Mouse (Mus musculus) heart, postnatal 0 days (tissue): ENCODE results near the gene Sars2. TPM values are rescaled to one million over a fixed set of nuclear protein-coding genes. Genes with fewer than 3 reads are reported as not detected.

Experiments used
- ATAC-seq: fragments of 200-750 bp; cut with Nextera tagmentation; 2 replicates; pipeline ENCODE4 v1.8.0; 2017; ENCODE audit warnings: low read depth, moderate number of reproducible peaks, moderate library complexity; ENCODE audit not compliant: insufficient read depth
- DNase-seq: peaks from one replicate; pipeline ENCODE4 v3.0.0-alpha.2; 2016; ENCODE audit warnings: low spot score
- H3K27ac ChIP-seq: fragments of 300-500 bp; sonication (generic); 2 replicates; pipeline ENCODE4 v1.5.1; 2014; ENCODE audit warnings: low read depth, mild to moderate bottlenecking
- H3K27me3 ChIP-seq: fragments of 300-500 bp; sonication (generic); 2 replicates; pipeline ENCODE4 v1.6.1; 2014; ENCODE audit warnings: low read length, mixed read lengths; ENCODE audit not compliant: control insufficient read depth, insufficient read depth
- H3K36me3 ChIP-seq: fragments of 300-500 bp; sonication (generic); replicated peaks from 2 replicates; pipeline ENCODE4 v1.6.1; 2014; ENCODE audit warnings: low read length, mixed read lengths; ENCODE audit not compliant: control insufficient read depth, insufficient read depth
- H3K4me1 ChIP-seq: fragments of 300-500 bp; sonication (generic); 2 replicates; pipeline ENCODE4 v1.6.1; 2014; ENCODE audit warnings: antibody characterized with exemption; ENCODE audit not compliant: control insufficient read depth, insufficient read depth
- H3K4me2 ChIP-seq: fragments of 300-500 bp; sonication (generic); 2 replicates; pipeline ENCODE4 v1.6.1; 2014; ENCODE audit warnings: low read depth, mild to moderate bottlenecking, low read length, moderate library complexity
- H3K4me3 ChIP-seq: fragments of 300-500 bp; sonication (generic); 2 replicates; pipeline ENCODE4 v1.5.1; 2014; ENCODE audit warnings: low read depth, low read length
- H3K9ac ChIP-seq: fragments of 300-500 bp; sonication (generic); replicated peaks from 2 replicates; pipeline ENCODE4 v1.6.1; 2014; ENCODE audit warnings: low read depth, low read length, mixed read lengths
- H3K9me3 ChIP-seq: fragments of 300-500 bp; sonication (generic); replicated peaks from 2 replicates; pipeline ENCODE4 v1.6.1; 2016; ENCODE audit warnings: low read length; ENCODE audit not compliant: control insufficient read depth
- CTCF ChIP-seq: IDR thresholded peaks from 2 replicates; pipeline ENCODE4 v1.5.1; 2016; ENCODE audit warnings: antibody characterized with exemption, control low read depth, low read depth
- EP300 ChIP-seq: IDR thresholded peaks from 2 replicates; pipeline ENCODE4 v1.6.1; 2016; ENCODE audit warnings: antibody characterized with exemption, low read depth
- WGBS: fragments of 180-500 bp; shearing (Covaris S2); extraction: QIAGEN DNeasy Blood & Tissue Kit; methylation state at CpG from one replicate; pipeline ENCODE4 v1.1.7; 2014; 5-methylcytosine and 5-hydroxymethylcytosine counted together
- polyA plus RNA-seq: library from polyadenylated mRNA; unstranded; fragments of >200 nt; fragmentation: Nextera tagmentation; extraction: Ambion mirVana; gene quantifications from 2 replicates; pipeline ENCODE4 v1.2.1, GENCODE M21; 2015
- total RNA-seq: library from RNA; depleted of rRNA; stranded (reverse); fragments of >200 nt; gene quantifications from 2 replicates; pipeline ENCODE4 v1.2.3, GENCODE M21; 2014; ENCODE audit warnings: low replicate concordance

The Sars2 gene
- total and polyA plus RNA-seq, 2 experiments from 2014 or later = 17.0 to 22.6 TPM

- Histone ChIP-seq H3K4me3 (no peak overlapping the region), H3K27me3 (no peaks in the 10 kb centered on the region), H3K4me2 (no peak overlapping the region), H3K27ac (no peak overlapping the region), H3K36me3 (peaks cover 22% of the 10 kb centered on the region; the same call in 1 of the 2 replicates), H3K9ac (no peak overlapping the region), H3K4me1 (no peaks in the 10 kb centered on the region), H3K9me3 (no peaks in the 10 kb centered on the region)
- ATAC-seq (no peak), DNase-seq (no peak)
- TF ChIP-seq CTCF (no peak), EP300 (no peak)
- WGBS = 92% methylated on average over 7 of the region's 7 CpGs
Measured at GRCm38 (mm10) chr7:28749935-28750334, 8.1 kb downstream of the Sars2 start.

- no peak within 1 kb of the TSS for H3K4me2 ChIP-seq
- WGBS = 4% methylated on average over 17 of the region's 17 CpGs
Measured at GRCm38 (mm10) chr7:28756079-28756478, 14.3 kb downstream of the Sars2 start, which contains the start of gene Ccer2. Gene Ccer2, plus strand, starts transcription at chr7:28756174.

GRCm38 (mm10) chr7:28758623-28759022, 16.8 kb downstream of the Sars2 start:
- DNase-seq (no peak), ATAC-seq (no peak)
- Histone ChIP-seq H3K36me3 (peaks cover 38% of the 10 kb centered on the region), H3K27ac (no peak overlapping the region), H3K9ac (no peak overlapping the region), H3K4me3 (no peak overlapping the region), H3K4me2 (no peak overlapping the region), H3K4me1 (no peaks in the 10 kb centered on the region), H3K27me3 (peaks cover 20% of the 10 kb centered on the region), H3K9me3 (no peaks in the 10 kb centered on the region)
- 82% methylated on average over 13 of the region's 13 CpGs for WGBS
- no peak for TF ChIP-seq EP300
- no peak for TF ChIP-seq CTCF

More at GRCm38 (mm10) chr7:28756079-28756478, 14.3 kb downstream of the Sars2 start, which contains the start of gene Ccer2:
- H3K4me3 ChIP-seq = no peak within 1 kb of the TSS
- no peak for TF ChIP-seq EP300
- peaks cover 20% of the 10 kb centered on the region for H3K27me3 ChIP-seq
- H3K4me1 ChIP-seq = no peaks in the 10 kb centered on the region
- ATAC-seq = no peak
- DNase-seq = no peak
- H3K27ac ChIP-seq = no peak within 1 kb of the TSS
- H3K36me3 ChIP-seq = peaks cover 30% of the 10 kb centered on the region
- H3K9me3 ChIP-seq = no peaks in the 10 kb centered on the region
- H3K9ac ChIP-seq = no peak within 1 kb of the TSS

- 70% methylated on average over 9 of the region's 9 CpGs for WGBS
- no peak for ATAC-seq
- Histone ChIP-seq H3K27ac (no peak overlapping the region), H3K4me2 (no peak overlapping the region), H3K9me3 (no peaks in the 10 kb centered on the region), H3K4me3 (no peak overlapping the region), H3K27me3 (peaks cover 6% of the 10 kb centered on the region; the same call in 1 of the 2 replicates), H3K9ac (no peak overlapping the region), H3K4me1 (peaks cover 9% of the 10 kb centered on the region), H3K36me3 (peaks cover 38% of the 10 kb centered on the region)
- TF ChIP-seq CTCF (no peak), EP300 (no peak)
- no peak for DNase-seq
Measured at GRCm38 (mm10) chr7:28761907-28762306, 20.1 kb downstream of the Sars2 start.

- WGBS = 72% methylated on average over 6 of the region's 6 CpGs
- ATAC-seq (no peak), DNase-seq (no peak)
- Histone ChIP-seq H3K4me3 (peak overlapping the region; percentile 63; the same call in 1 of the 2 replicates), H3K4me1 (peaks cover 15% of the 10 kb centered on the region), H3K27ac (no peak overlapping the region), H3K9me3 (no peaks in the 10 kb centered on the region), H3K4me2 (peak overlapping the region; percentile 59), H3K27me3 (no peaks in the 10 kb centered on the region), H3K9ac (0 out of 2 replicates have a peak overlapping the region, but pooled peaks have one; percentile 52), H3K36me3 (peaks cover 22% of the 10 kb centered on the region)
- TF ChIP-seq EP300 (no peak), CTCF (no peak)
Measured at GRCm38 (mm10) chr7:28765211-28765610, 23.4 kb downstream of the Sars2 start.
